Mouse (Mus musculus) cerebellum, postnatal 4 days (tissue): Measurements from ENCODE around the gene Trappc4.
A peak's percentile ranks its signal among the peaks of the same experiment; 100 is the strongest.
"Not testable (repeated sequence)": the region's sequence is repeated elsewhere in the genome, so short reads cannot be mapped to it uniquely, and the experiment has no call there.

Source experiments
- DNase-seq, 2 experiments: peaks; one replicate each; pipeline ENCODE4 v3.0.0; 2022; ENCODE audit warnings: low spot score in 2 of 2, mixed read lengths in 1 of 2

The Trappc4 gene

GRCm38 (mm10) chr9:44406906-44407751 is at the start of gene Trappc4, which contains the start of gene Rps25:
TSS of gene Trappc4 (minus strand) at chr9:44407600.
TSS of gene Rps25 (plus strand) at chr9:44407139.
- peak; percentile 75 to 89 for DNase-seq

- no peak for DNase-seq
These were observed 47.5 kb upstream of the Trappc4 start, which contains the start of gene Upk2 for GRCm38 (mm10) chr9:44454891-44455220. TSS of gene Upk2 (minus strand) at chr9:44454976.

GRCm38 (mm10) chr9:44454132-44454890 is 46.9 kb upstream of the Trappc4 start:
- peak; percentile 87 to 93 for DNase-seq

GRCm38 (mm10) chr9:44450387-44450786 is 43.0 kb upstream of the Trappc4 start:
- DNase-seq = no peak

- not testable (repeated sequence) for DNase-seq
These were observed 37.1 kb upstream of the Trappc4 start for GRCm38 (mm10) chr9:44444402-44445025.

- no peak for DNase-seq
These were observed 33.6 kb upstream of the Trappc4 start, which contains the start of gene Foxr1 for GRCm38 (mm10) chr9:44440961-44441360. TSS of gene Foxr1 (minus strand) at chr9:44441136.

GRCm38 (mm10) chr9:44435747-44436146 is 28.3 kb upstream of the Trappc4 start:
- no peak for DNase-seq

GRCm38 (mm10) chr9:44432577-44433185 is 25.3 kb upstream of the Trappc4 start:
- DNase-seq = no peak

GRCm38 (mm10) chr9:44423576-44423975 is 16.2 kb upstream of the Trappc4 start:
- DNase-seq = no peak

GRCm38 (mm10) chr9:44420280-44420898 is 13.0 kb upstream of the Trappc4 start:
- no peak for DNase-seq

GRCm38 (mm10) chr9:44419730-44420129 is 12.3 kb upstream of the Trappc4 start:
- not testable (repeated sequence) for DNase-seq

- no peak for DNase-seq
These were observed 11.4 kb upstream of the Trappc4 start, which contains the start of gene Ccdc84 for GRCm38 (mm10) chr9:44418519-44419385. TSS of gene Ccdc84 (minus strand) at chr9:44418569.

GRCm38 (mm10) chr9:44417892-44418363 is 10.5 kb upstream of the Trappc4 start:
- peak; percentile 88 to 94 for DNase-seq

GRCm38 (mm10) chr9:44417156-44417891 is 9.9 kb upstream of the Trappc4 start:
- DNase-seq = no peak

- DNase-seq = no peak
These were observed 5.4 kb upstream of the Trappc4 start for GRCm38 (mm10) chr9:44412781-44413180.

- DNase-seq = no peak
These were observed 4.9 kb upstream of the Trappc4 start for GRCm38 (mm10) chr9:44412306-44412705.

- DNase-seq = no peak
These were observed 4.3 kb upstream of the Trappc4 start for GRCm38 (mm10) chr9:44411601-44412130.

GRCm38 (mm10) chr9:44410647-44411336 is 3.4 kb upstream of the Trappc4 start:
- no peak for DNase-seq
